Mouse (Mus musculus) forebrain, embryonic 16.5 days (tissue): ENCODE data around the gene Gm4881. TPM values are rescaled to one million over a fixed set of nuclear protein-coding genes. Genes with fewer than 3 reads are reported as not detected.

Experiments
- ATAC-seq: fragments of 200-750 bp; cut with Nextera tagmentation; 2 replicates; pipeline ENCODE4 v1.8.0; 2017; ENCODE audit warnings: mild to moderate bottlenecking, moderate library complexity
- H3K27ac ChIP-seq: fragments of 300-500 bp; sonication (generic); 2 replicates; pipeline ENCODE4 v1.5.1; 2014; ENCODE audit warnings: low read length, control low read depth
- H3K27me3 ChIP-seq: fragments of 300-500 bp; sonication (generic); replicated peaks from 2 replicates; pipeline ENCODE4 v1.6.1; 2014; ENCODE audit warnings: low read length; ENCODE audit not compliant: control insufficient read depth, insufficient read depth
- H3K36me3 ChIP-seq: fragments of 300-500 bp; sonication (generic); 2 replicates; pipeline ENCODE4 v1.6.1; 2014; ENCODE audit not compliant: control insufficient read depth, insufficient read depth
- H3K4me1 ChIP-seq: fragments of 300-500 bp; sonication (generic); replicated peaks from 2 replicates; pipeline ENCODE4 v1.6.1; 2014; ENCODE audit warnings: low read length; ENCODE audit not compliant: control insufficient read depth, insufficient read depth
- H3K4me2 ChIP-seq: fragments of 300-500 bp; sonication (generic); 2 replicates; pipeline ENCODE4 v1.6.1; 2014; ENCODE audit warnings: mild to moderate bottlenecking, low read length, control low read depth
- H3K4me3 ChIP-seq: fragments of 300-500 bp; sonication (generic); replicated peaks from 2 replicates; pipeline ENCODE4 v1.5.1; 2014; ENCODE audit warnings: mild to moderate bottlenecking, low read length, control low read depth
- H3K9ac ChIP-seq: fragments of 300-500 bp; sonication (generic); replicated peaks from 2 replicates; pipeline ENCODE4 v1.6.1; 2014; ENCODE audit warnings: low read depth, low read length, control low read depth
- H3K9me3 ChIP-seq: fragments of 300-500 bp; sonication (generic); 2 replicates; pipeline ENCODE4 v1.6.1; 2016; ENCODE audit warnings: low read length; ENCODE audit not compliant: control insufficient read depth
- WGBS: fragments of 180-500 bp; shearing (Covaris S2); extraction: QIAGEN DNeasy Blood & Tissue Kit; methylation state at CpG from one replicate; pipeline ENCODE4 v1.1.7; 2014; 5-methylcytosine and 5-hydroxymethylcytosine counted together
- polyA plus RNA-seq: library from polyadenylated mRNA; unstranded; fragments of >200 nt; fragmentation: Nextera tagmentation; extraction: Ambion mirVana; gene quantifications from 2 replicates; pipeline ENCODE4 v1.2.1, GENCODE M21; 2015

Gm4881 gene
- polyA plus RNA-seq, 1 experiment from 2014 or later = 0.37 TPM

GRCm38 (mm10) chr7:24964897-24965535, 20.7 kb upstream of the Gm4881 start:
- peaks cover 5% of the 10 kb centered on the region; the same call in 1 of the 2 replicates for H3K4me1 ChIP-seq
- no peak overlapping the region for H3K9ac ChIP-seq
- 0 out of 2 replicates have a peak, but pooled peaks cover 2% of the 10 kb centered on the region for H3K36me3 ChIP-seq
- no peaks in the 10 kb centered on the region for H3K9me3 ChIP-seq
- H3K4me2 ChIP-seq = no peak overlapping the region
- ATAC-seq = 0 out of 2 replicates have a peak, but pooled peaks have one; percentile 29
- no peak overlapping the region for H3K27ac ChIP-seq
- no peaks in the 10 kb centered on the region for H3K27me3 ChIP-seq
- 14% methylated on average over 4 of the region's 5 CpGs for WGBS
- H3K4me3 ChIP-seq = no peak overlapping the region

- Histone ChIP-seq H3K9ac (no peak overlapping the region), H3K36me3 (no peaks in the 10 kb centered on the region), H3K27me3 (no peaks in the 10 kb centered on the region), H3K27ac (no peak overlapping the region), H3K4me3 (no peak overlapping the region), H3K9me3 (no peaks in the 10 kb centered on the region), H3K4me1 (no peaks in the 10 kb centered on the region), H3K4me2 (no peak overlapping the region)
- 61% methylated on average over 2 of the region's 2 CpGs for WGBS
- no peak for ATAC-seq
Measured at GRCm38 (mm10) chr7:24964288-24964687, 20.0 kb upstream of the Gm4881 start.

GRCm38 (mm10) chr7:24955226-24955625, 10.9 kb upstream of the Gm4881 start:
- H3K9ac ChIP-seq = peak overlapping the region; percentile 44; the same call in 1 of the 2 replicates
- no peak overlapping the region for H3K27ac ChIP-seq
- no peak for ATAC-seq
- H3K4me3 ChIP-seq = peak overlapping the region; percentile 39; the same call in 1 of the 2 replicates
- peaks cover 45% of the 10 kb centered on the region for H3K27me3 ChIP-seq
- peaks cover 13% of the 10 kb centered on the region for H3K4me1 ChIP-seq
- 7% methylated on average over 23 of the region's 33 CpGs for WGBS
- H3K36me3 ChIP-seq = no peaks in the 10 kb centered on the region
- no peaks in the 10 kb centered on the region for H3K9me3 ChIP-seq
- peak overlapping the region; percentile 58 for H3K4me2 ChIP-seq

- WGBS = 3% methylated on average over 19 of the region's 30 CpGs
Measured at GRCm38 (mm10) chr7:24954450-24954849, 10.2 kb upstream of the Gm4881 start.

GRCm38 (mm10) chr7:24953966-24954365, 9.7 kb upstream of the Gm4881 start:
- no peaks in the 10 kb centered on the region for H3K36me3 ChIP-seq
- H3K4me3 ChIP-seq = peak overlapping the region; percentile 39
- peaks cover 57% of the 10 kb centered on the region for H3K27me3 ChIP-seq
- under 1% methylated on average over 16 of the region's 24 CpGs for WGBS
- H3K27ac ChIP-seq = no peak overlapping the region
- H3K9me3 ChIP-seq = no peaks in the 10 kb centered on the region
- H3K9ac ChIP-seq = peak overlapping the region; percentile 33
- H3K4me2 ChIP-seq = peak overlapping the region; percentile 58
- H3K4me1 ChIP-seq = peaks cover 19% of the 10 kb centered on the region
- ATAC-seq = no peak

More at GRCm38 (mm10) chr7:24954450-24954849, 10.2 kb upstream of the Gm4881 start:
- H3K27ac ChIP-seq = no peak overlapping the region
- peaks cover 52% of the 10 kb centered on the region for H3K27me3 ChIP-seq
- peaks cover 16% of the 10 kb centered on the region for H3K4me1 ChIP-seq
- H3K4me2 ChIP-seq = peak overlapping the region; percentile 58
- H3K36me3 ChIP-seq = no peaks in the 10 kb centered on the region
- ATAC-seq = no peak; the same call in 1 of the 2 replicates
- H3K4me3 ChIP-seq = peak overlapping the region; percentile 39
- peak overlapping the region; percentile 33 for H3K9ac ChIP-seq
- H3K9me3 ChIP-seq = no peaks in the 10 kb centered on the region

GRCm38 (mm10) chr7:24949958-24950623, 5.8 kb upstream of the Gm4881 start:
- H3K27ac ChIP-seq = no peak overlapping the region
- WGBS = under 1% methylated on average over 8 of the region's 8 CpGs
- no peak overlapping the region for H3K4me2 ChIP-seq
- peaks cover 70% of the 10 kb centered on the region for H3K27me3 ChIP-seq
- peaks cover 18% of the 10 kb centered on the region for H3K4me1 ChIP-seq
- H3K9me3 ChIP-seq = no peaks in the 10 kb centered on the region
- no peaks in the 10 kb centered on the region for H3K36me3 ChIP-seq
- no peak overlapping the region for H3K9ac ChIP-seq
- ATAC-seq = peak; percentile 27; the same call in 1 of the 2 replicates
- H3K4me3 ChIP-seq = no peak overlapping the region

- 2% methylated on average over 29 of the region's 29 CpGs for WGBS
- peaks cover 21% of the 10 kb centered on the region for H3K4me1 ChIP-seq
- 0 out of 2 replicates have a peak overlapping the region, but pooled peaks have one; percentile 39 for H3K9ac ChIP-seq
- ATAC-seq = no peak
- peaks cover 81% of the 10 kb centered on the region for H3K27me3 ChIP-seq
- H3K4me2 ChIP-seq = 0 out of 2 replicates have a peak overlapping the region, but pooled peaks have one; percentile 28
- peak overlapping the region; percentile 20; the same call in 1 of the 2 replicates for H3K4me3 ChIP-seq
- H3K27ac ChIP-seq = no peak overlapping the region
- H3K9me3 ChIP-seq = no peaks in the 10 kb centered on the region
- no peaks in the 10 kb centered on the region for H3K36me3 ChIP-seq
Measured at GRCm38 (mm10) chr7:24948774-24949173, 4.5 kb upstream of the Gm4881 start.

GRCm38 (mm10) chr7:24947316-24948048, 3.2 kb upstream of the Gm4881 start:
- Histone ChIP-seq H3K9ac (no peak overlapping the region), H3K27me3 (peaks cover 89% of the 10 kb centered on the region), H3K4me3 (no peak overlapping the region), H3K27ac (no peak overlapping the region), H3K4me1 (peaks cover 24% of the 10 kb centered on the region), H3K4me2 (no peak overlapping the region), H3K9me3 (no peaks in the 10 kb centered on the region), H3K36me3 (no peaks in the 10 kb centered on the region)
- ATAC-seq = no peak
- 3% methylated on average over 7 of the region's 7 CpGs for WGBS

GRCm38 (mm10) chr7:24943641-24944040, 653 bp downstream of the Gm4881 start:
- Histone ChIP-seq H3K27ac (no peak overlapping the region), H3K4me1 (peaks cover 13% of the 10 kb centered on the region), H3K4me3 (no peak overlapping the region), H3K36me3 (no peaks in the 10 kb centered on the region), H3K27me3 (peaks cover 77% of the 10 kb centered on the region), H3K9me3 (no peaks in the 10 kb centered on the region), H3K9ac (no peak overlapping the region), H3K4me2 (no peak overlapping the region)
- 4% methylated on average over 6 of the region's 6 CpGs for WGBS
- ATAC-seq = no peak
